Mouse (Mus musculus): ENCODE results near the gene Gm38431.
"Not testable (repeated sequence)": the region's sequence is repeated elsewhere in the genome, so short reads cannot be mapped to it uniquely, and the experiment has no call there.

Gm38431 gene

DNA sequence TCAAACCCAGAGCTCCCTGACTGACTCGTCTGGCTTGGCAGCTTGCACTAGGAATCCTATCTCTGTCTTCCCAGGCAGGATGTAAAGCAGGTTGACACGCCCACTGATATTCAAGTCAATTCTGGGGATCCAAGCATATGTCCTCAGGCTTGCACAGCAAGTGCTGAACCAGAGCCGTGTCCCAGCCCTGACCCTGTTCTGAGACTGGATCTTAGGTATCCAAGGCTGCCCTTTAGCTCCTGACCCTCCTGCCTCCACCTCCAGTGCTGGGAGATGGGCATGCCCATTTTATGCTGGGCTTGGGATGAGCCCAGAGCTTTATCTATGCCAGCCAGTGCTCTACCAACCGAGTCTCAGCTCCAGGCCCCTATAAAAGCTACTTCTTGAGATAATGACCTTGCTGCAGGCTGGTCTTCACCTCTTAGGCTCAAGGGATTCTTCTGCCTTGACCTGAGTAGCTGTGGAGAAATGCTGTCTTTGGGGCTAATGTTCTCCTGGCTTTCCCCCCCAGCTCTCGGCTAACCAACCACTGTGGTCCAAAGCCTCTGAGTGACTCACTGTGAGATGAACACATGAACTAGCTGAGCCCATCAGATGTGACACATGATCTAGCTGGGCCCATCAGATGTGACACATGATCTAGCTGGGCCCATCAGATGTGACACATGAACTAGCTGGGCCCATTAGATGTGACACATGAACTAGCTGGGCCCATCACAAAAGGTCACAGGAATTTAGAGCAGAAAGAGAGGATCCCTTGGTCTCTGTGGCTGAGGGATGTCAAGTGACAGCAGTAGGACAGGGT is 14.2 kb upstream of the Gm38431 start:
- no peak for DNase-seq (ENCODE audit: low read depth, low spot score)

DNA sequence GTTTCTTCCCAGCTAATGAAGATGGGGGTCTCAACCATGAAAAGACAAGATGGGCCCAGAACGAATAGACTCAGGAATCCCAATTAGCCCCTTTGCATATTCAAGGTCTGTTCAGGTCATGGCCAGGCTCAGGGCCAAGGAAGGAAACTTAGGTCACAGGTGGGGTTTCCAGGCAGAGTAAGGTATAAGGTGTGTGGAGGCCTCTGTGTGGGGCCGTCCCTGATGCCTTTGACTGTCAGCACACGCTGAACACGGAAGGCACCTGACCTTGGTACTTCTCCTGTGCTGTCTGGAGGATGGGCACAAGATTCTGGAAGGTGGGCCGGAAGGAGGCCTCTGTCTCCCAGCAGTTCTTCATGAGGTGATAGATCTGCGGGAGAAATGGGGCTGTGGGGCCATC is 13.0 kb upstream of the Gm38431 start:
- DNase-seq (ENCODE audit: low read depth, low spot score), result no peak

DNA sequence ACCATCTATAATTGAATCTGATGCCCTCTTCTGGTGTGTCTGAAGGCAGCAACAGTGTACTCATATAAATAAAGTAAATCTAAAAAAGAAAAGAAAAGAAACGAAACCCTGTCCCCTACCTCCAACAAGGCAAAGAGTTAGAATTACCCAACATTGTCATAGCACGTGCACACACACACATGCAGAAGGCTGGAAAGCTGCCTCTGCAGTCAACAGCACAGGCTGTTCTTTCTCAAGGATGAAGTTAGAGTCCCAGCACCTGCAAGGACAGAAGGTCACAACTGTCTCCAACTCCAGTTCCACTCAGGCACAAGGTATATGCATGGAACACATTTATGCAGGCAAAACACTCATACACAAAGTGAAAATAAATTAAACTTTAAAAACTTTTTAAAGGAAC is 10.3 kb upstream of the Gm38431 start:
- DNase-seq (ENCODE audit: low read depth, low spot score), result no peak

DNA sequence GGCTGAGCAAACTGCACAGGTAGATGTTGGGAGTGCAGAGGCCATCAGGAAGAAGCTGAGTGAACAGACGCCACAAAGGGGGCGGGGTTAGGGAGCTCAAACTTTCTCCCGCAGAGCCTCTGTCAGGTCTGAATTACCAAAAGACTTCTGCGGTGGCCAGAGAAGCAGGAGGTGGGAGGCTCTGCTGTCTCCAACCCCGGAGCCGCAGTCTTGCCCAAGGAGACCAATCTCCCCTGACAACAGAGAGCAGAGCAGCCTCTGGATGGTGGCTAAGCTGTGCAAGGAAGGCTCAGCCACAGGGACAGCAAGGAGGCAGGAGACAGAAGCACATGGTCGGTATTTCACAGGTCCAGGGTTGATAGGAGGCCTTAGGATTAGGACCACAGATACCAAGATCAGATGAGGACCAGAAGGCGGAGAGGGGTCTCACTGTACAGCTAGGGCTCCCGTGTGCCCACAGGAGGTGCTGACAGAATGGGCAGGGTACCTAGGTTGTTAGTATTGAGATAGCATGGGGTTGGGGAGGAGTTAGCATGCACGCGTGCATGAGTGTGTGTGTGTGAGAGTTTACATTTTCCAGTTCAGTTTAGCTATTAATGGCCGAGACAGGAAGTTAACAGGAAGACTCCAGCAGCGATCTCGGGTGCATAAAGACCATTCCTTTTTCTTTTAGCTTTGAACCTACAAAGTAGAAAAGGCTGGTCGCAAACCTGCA is 8.8 kb upstream of the Gm38431 start:
- no peak for DNase-seq (ENCODE audit: low read depth, low spot score)

DNA sequence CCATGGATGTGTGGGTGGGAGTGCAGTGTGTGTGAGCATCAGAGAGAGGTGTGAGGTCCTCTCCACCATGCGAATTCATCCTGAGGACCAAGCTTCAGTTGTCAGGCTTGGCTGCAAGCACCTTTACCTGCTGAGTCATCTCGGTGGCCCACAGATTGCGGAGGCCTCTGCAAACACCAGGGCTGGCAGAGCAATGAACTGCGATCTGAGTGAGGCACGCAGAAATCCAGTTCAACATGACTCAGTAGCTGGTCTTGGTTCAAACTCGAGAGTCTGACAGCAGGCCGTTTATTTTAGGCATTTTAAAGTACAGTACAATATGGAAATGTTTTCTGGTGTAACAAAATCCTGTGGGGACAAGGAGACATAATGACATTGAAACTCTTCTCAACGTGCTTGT is 6.0 kb upstream of the Gm38431 start:
- DNase-seq (ENCODE audit: low read depth, low spot score), result no peak

DNA sequence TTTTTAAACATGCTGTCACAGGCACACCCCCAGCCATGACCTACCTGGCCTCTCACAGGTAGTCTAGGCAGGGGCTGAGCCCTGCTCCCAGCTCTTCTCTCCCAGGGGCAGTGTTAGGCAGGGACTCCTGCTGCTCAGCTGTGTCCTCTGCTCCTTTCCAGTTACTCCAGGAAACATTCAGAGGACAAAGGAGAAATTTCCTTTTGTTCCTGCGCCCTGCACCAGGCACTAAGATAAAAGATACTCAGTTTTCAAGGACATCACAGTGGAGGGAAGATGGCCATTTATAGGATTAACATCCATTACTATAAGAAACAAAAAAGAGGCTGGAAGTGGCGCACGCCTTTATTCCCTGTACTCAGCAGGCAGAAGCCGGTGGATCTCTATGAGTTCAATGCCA is 4.2 kb upstream of the Gm38431 start:
- no peak for DNase-seq (ENCODE audit: low read depth, low spot score)

DNA sequence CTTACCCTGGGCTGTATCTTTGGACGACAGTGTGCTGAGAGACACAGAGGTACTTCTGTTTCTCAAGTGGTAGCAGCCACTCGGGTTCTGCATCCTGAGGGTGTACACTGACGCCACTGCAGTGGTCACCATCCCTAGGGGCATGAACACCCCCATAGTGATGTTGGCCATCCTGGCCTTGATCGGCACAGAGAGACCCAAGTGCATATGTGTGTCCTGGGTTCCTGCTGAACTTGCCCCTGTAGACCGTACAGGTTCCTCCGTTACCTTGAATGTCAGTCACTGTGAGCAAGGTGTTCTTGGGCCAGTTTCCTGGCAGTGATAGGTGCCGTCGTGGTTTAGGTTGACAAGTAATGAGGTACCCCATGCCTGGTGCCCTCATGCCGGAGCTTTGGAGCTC is 1.6 kb upstream of the Gm38431 start:
- no peak for DNase-seq (ENCODE audit: low read depth, low spot score)

DNA sequence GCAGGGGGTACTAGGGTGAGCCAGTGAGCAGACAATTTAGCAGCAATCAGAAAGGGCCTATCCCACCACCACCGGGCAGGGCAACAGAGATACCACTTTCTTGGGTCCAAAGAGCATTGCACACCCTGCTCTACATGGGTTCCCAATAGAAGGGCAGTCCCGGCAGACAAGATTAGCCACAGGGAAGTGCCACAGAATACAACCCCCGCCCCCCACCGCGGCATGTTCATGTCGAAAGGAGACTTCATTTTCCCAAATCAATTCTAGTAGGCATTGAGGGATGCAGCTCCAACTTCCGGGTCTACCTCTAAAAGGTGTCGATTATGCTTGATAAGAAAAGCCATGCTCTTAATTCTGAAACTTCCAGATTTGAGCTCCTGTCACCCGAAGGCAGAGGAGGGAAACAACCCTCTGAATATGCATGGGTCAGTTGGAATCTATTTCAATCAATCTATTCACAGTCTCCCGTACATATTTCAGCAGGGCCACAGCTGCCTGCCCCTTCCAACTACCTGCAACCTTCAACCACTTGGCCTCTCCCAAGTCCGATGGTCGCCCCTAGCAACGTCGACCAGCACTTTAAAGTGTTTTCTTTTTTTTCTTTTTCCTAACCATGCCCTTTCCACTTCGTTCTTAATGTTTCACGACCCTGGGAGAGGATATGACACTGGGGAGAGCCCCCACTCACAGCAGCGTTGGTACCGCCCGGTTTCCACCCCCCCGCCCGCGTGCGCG is 658 bp downstream of the Gm38431 start:
- peak; percentile 8 for DNase-seq (ENCODE audit: low read depth, low spot score)

DNA sequence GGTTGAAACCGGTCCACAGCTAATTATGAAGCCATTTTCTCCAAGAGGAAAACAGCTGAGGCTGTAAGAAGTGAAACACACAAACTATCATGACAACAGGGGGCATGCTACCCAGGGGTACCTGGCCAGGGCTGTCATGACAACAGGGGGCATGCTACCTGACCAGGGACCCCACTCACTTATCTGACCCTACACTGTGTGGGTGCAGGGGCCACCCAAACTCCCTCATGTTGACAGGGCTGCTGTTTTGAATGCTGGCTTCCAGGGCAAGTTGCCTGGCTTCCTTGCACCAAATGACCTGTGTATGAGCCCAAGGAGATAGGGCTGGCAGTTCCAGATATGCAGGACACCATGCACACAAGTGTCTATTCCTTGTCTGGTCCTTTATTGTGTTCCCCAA is 1.3 kb downstream of the Gm38431 start:
- no peak for DNase-seq (ENCODE audit: low read depth, low spot score)

DNA sequence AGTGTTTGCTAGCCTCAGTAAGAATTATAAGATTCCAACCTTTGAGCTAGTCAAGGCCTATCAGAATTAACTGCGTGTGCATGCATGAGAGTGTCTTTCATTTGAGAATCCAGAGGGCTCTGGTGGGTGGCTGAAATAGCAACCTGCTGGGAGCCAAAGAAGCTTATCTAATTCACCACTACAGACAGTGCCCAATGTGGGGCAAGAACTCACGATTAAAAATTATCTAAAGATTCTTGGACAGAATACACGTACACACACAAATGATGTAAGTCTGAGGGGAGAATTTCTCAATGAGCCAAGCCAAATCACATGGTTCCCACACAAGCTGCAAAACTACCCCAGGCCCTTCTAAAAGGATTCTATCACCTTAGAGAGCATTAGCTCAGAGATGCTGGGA is 8.5 kb downstream of the Gm38431 start:
- DNase-seq (ENCODE audit: low read depth, low spot score), result no peak

DNA sequence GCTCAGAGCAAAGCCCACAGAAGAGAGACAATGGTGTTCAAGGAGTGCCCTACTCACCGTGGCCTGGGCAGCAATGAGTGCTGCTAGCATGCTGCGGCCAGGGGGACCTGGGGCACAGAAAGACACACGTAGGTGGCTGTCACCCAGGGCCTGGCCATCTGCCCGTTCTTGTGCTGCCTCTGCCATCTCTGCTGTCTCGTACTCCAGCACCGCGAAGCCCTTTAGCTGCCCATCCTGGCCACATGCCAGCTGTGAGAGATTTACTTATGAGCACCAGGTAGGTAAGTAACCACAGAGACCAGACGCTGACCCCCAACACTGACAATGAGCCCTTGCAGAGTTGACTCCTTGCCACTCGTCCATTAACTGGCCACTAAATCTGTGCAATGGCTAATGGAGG is 10.7 kb downstream of the Gm38431 start:
- no peak for DNase-seq (ENCODE audit: low read depth, low spot score)

DNA sequence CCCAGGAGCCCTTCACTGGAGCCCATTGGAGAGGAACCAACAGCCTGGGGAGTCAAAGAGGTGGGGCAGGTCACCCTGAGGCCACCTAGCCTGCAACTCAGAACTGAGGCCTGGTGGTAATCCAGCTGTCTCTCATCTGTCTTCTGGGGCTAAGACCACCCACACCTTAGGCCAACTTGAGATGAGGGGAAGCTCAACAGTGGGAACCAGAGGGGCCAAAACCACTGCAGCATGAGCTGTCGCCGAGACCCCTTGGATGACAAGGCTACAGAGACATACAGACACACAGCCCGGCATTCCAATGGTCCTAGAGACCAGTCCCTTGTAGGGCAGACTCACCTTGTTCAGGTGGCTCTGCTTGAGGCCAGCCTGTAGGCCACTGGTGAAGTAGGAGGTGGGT is 16.2 kb downstream of the Gm38431 start:
- DNase-seq (ENCODE audit: low read depth, low spot score), result no peak

DNA sequence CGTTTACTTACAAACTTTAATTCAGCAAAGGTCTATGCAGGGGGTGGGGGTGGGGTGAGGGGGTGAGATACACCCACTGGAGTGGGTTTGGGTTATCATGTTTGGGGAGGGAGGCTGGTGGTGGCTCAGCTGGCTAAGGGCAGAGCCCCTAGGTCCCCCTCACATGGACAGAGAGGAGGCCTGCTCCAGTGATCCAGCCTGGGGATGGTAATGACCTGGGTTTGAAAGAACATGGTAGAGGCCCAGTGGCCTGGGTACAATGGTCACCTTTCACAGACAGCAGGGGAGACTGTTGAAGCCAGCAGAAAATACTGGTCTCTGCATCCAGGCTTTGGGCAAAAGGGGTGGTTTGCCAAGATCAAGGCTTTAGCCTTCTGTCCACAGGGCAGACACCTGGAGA is 17.6 kb downstream of the Gm38431 start:
- DNase-seq (ENCODE audit: low read depth, low spot score), result no peak

DNA sequence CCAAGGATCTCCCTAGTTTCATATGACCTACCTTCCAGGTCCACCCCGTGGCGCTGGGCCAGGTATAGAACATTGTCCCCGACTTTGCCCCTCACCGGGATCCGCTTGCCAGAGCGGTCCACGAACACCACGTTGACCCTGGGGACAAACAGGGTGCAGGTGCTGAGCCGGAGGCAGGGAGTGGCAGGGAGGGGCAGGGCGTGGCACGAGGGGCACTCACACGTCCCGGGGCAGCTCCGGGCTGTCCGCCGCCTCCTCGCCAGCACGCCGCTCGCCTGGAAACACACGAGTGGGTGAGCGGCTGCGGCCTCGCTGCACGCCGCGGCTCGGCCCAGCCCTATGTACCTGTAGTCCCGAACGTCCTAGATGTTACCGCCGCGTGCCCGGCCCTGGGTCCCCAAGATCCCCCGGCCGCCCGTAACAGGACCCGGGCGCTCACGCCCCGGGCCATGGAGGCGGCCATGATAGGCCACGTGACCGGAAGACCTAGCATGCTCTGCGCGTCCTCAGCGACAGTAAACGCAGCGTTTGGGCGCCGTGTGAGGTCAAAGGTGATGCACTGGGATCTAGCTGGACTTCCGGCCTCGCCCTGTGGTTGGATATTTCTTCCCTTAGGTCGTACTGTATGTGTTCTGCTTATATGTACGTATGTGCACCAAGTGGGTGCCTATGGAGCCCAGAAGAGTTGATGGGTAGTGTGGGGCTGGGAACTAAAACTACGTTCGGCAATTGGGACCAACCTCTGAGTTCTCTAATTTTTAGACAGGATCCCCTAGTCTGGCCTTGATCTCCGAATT is 18.6 kb downstream of the Gm38431 start, which contains the start of the genes Gm49373 and Fdx1l:
Gene Gm49373, minus strand, starts transcription at position 53 of the 797 bp plus-strand sequence.
Gene Fdx1l, minus strand, starts transcription at position 571 of the 797 bp plus-strand sequence.
- DNase-seq (ENCODE audit: low read depth, low spot score), result peak; percentile 85

DNA sequence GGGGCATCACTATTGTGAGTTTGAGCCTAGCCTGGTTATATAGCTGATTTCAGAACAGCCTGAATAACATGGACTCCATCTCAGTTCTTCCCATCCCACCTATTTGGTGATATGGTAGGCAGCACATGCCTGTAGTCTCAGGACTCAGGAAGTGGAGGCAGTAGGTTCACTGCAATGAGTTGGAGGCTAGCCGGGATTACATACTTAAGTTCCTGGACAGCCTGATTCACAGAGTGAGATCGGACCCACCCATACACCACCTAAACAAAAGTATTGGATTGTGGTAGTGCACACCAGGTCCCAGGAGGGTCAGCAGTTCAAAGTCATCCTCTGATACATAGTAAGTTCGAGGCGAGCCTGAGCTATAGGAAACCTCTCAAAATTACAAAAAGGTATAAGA is 19.2 kb downstream of the Gm38431 start:
- no peak for DNase-seq (ENCODE audit: low read depth, low spot score)

DNA sequence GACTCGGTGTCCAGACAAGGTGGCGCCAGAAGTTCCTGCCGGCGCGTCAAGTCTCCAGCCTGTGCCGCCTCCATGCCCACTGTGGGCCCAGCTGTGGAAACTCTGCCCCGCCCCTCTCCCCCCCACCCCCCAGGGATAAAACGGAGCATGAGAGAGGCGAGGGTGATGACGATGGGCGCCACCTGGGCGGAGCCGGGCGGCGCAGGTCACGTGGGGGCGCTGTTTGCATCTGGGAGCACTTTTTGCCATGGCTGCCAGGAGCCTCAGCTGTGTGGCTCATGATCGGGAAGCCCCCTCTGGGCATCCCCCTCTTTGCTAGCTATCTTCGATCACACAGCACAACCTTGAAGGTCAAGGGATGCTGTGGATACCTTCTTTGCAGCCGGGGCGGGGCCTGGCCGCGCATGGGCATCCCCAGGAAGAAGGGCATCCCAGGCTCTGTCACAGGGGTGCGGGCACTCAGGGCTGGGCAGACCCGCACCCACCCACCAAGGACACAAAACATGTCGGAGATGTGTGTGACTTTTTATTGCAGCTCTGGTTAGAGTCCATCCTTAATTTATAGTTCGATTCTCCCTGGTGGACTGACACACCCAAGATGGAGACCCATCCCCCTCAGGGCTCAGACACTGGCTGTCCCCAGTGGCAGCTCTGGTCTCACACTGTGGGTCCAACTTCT is 24.7 kb downstream of the Gm38431 start, which contains the start of gene Zglp1:
Gene Zglp1, minus strand, starts transcription at position 88 of the 679 bp plus-strand sequence.
- DNase-seq (ENCODE audit: low read depth, low spot score), result no peak

DNA sequence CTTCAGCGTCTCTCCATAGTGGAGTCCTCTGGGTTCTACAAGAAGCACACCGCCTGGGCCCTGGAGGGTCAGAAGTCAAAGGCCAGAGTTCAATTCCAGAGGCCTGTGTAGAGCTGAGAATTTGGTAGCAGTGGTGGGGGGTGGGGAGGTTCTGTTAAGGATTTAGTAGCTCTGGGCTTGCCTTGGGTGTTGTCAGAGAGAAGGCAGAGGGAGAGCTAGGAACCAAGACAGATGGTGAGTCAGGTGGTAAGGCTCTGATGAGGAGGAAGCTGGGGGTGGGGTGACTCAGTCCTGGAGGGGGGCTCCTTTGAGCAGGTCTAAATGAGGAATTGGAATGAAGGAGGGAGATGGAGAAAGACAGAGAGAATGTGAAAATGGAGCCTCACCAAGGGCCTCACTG is 28.9 kb downstream of the Gm38431 start:
- no peak for DNase-seq (ENCODE audit: low read depth, low spot score)

DNA sequence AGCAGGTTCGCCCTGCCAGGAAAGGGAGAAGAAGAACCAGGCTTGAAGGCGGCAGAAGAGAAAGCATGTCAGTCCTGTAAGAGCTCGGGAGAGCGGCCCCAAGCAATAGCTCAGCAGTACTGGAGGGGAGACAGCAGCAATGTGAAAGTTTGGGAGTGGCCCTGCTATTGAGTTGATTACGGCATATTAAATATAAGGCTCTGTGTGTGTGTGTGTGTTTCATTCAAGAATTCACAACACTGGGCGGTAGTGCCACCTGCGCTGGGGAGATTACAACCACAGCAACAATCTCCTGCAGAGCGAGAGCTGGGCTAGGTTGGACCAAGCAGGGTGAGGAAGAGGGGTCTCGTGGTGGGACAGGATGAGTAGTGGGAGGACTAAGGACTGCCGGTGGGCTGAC is 40.2 kb downstream of the Gm38431 start:
- no peak for DNase-seq (ENCODE audit: low read depth, low spot score)

DNA sequence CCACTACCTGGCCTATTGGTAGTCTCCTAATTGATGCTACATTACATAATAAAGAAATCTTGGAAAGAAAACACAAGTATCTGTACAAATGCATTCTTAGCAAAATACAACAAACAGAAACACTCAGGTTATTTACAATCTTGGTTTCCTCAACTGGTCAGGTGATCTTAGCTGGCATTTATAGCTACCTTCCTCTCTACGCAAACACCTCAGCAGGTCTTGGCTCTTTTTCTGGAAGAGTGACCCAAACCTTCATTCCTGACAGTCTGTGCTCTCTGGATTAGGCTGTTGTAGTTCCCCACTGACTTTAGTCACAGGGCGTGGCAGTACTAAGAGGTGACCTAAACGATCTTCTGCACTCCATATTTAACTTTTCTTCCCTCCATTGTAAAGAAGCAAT is 46.6 kb downstream of the Gm38431 start:
- DNase-seq (ENCODE audit: low read depth, low spot score), result no peak

DNA sequence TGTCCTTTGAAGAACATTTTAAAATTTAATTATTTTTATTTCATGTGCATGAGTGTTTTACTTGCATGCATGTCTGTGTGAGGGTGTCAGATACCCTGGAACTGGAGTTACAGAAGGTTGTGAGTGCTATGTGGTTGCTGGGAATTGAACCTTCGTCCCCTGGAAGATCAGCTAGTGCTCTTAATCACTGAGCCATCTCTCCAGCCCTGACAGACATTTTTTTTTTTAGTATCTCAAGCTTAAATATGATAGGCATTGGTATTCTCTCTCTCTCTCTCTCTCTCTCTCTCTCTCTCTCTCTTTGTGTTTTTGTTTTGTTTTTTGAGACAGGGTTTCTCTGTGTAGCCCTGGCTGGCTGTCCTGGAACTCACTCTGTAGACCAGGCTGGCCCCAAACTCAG is 47.0 kb downstream of the Gm38431 start:
- not testable (repeated sequence) for DNase-seq (ENCODE audit: low read depth, low spot score)

DNA sequence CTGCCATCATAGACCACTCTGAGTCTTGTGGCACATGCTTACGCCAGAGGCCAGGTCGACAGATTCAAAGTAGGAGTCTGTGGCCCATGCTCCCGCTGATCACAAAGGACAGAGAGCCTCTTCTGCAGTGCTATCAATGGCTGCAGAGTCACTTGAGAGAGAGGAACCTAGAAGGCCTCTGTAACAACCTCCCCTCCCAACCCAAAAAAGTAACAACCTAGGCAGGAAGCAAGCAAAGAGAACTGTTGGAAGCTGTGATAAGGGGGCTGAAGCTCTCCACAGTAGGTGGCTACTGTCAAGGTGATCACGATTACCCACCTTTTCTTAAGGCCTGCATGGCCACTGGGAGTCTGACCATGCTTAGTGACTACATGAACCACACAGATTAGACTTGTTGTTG is 48.2 kb downstream of the Gm38431 start:
- no peak for DNase-seq (ENCODE audit: low read depth, low spot score)
